Mouse (Mus musculus) liver, embryonic 14.5 days (tissue): Measurements from ENCODE around the gene Hscb.
A peak's percentile ranks its signal among the peaks of the same experiment; 100 is the strongest.

Experiments used
- CTCF ChIP-seq: IDR thresholded peaks from 2 replicates; pipeline ENCODE4 v1.5.1; 2016; ENCODE audit warnings: antibody characterized with exemption, low read depth, control low read depth
- EP300 ChIP-seq: IDR thresholded peaks from 2 replicates; pipeline ENCODE4 v1.6.1; 2016; ENCODE audit warnings: antibody characterized with exemption, low read depth

DNA sequence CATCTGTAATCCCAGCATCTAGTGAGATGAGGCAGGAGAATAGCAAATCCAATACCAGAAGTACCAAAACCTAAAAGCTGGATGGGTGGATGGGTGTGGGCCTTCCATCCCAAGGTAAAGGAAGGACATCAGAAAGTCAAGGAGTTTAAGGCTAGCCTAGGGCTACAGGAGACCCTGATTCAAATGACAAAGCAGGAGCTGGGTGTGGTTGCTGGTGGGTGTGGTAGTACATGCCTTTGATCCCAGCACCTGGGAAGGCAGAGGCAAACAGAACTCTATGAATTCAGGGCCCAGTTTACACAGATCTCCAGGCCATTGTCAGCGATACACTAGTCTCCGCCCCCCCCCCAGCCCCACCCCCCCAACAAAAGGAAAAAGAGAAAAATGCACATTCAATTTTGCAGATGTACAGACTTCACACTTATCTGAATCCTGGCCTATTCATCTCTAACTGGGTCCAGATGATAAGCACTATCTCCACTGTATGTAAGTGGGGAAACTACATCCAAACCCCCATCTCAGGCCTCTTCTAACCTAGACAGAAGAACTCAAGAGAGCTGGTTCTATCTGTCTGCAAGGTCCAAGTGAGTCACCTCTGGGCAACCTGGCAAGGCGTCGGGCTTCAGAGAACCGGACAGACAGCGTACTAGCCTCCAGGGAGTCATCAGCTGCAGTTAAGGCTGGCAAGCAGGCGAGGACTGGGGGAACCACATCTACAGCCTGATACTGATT, 35.4 kb downstream of the Hscb start:
- TF ChIP-seq CTCF, result no peak
- TF ChIP-seq EP300, result peak; percentile 40; the same call in 1 of the 2 replicates
